Mouse (Mus musculus): ENCODE data around the gene Hectd1.

Gene Hectd1

DNA sequence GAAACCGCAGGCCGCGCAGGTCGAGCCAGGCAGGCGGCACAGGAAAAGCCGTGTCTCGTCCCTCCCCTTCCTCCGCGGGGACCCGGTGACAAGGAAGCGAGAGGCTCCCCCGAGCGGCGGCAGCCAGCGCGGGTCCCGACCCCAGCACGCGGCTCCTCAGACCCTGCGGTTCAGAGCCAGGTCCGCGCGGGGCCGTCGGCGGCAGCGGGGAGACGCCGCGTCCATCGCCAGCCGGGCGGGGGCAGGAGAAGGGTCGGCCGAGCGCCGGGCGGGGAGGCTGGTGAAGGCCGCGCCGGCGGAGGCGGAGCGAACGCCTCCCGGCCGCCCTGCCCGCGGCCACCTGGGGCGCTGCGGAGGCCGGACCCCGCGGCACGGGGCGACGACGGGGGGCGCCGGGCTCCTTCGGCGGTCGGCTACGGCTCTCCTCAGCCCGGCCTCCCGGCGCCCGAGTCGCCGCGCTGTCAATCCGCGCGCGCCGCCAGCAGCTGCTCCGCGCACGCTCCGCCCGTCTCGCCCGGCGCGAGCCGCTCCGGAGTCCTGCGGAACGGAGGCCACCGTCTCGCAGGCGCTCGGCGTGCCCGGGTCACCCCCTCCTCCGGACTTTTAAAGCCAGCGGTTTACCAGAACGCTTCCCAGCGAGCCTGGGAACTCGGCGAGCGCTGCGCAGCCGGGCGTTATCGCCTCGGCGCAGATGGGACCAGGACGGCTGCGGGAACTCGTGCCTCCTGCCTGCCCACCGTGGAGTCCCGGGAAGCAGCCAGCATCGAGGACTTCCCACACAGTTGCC, at the start of gene Hectd1:
Hectd1 (minus strand) TSS at position 247 of the 787 bp plus-strand sequence.
- peak; percentile 88 for DNase-seq (ENCODE audit: low spot score)

DNA sequence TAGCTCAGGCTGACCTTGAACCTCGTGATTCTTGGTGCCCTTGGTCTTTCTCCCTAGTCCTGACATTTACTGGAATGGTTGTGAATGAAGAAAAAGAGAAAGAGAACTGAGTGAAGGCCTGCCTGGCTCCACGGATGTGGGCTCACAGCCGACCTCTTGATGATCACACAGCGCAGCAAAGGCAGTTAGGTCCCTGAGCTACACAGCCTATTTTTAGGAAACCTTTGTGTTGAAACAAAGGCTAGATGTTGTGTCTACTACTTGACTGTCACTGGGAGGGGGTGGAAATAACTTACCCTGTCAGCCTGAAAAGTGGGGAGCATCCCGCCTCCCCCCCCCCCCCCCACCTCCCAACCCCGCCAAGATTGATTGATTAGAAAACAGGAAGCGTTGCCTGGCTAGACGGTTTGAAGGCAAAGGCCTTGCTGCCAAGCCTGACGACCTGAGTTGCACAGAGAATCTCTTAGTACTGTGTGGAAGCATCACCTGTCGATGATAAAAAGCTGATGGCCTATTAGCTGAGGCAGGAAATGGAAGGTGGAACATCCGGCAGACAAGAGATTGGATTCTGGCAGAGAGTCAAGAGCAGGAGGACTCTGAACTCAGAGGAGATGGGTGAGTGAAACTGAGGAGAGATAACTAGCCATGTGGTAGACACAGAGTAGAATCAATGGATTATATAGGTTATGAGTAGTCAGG, 42.3 kb upstream of the Hectd1 start:
- no peak for DNase-seq (ENCODE audit: low spot score)

- no peak for DNase-seq (ENCODE audit: low spot score)
These were observed 40.2 kb upstream of the Hectd1 start for GRCm38 (mm10) chr12:51869511-51869910.

DNA sequence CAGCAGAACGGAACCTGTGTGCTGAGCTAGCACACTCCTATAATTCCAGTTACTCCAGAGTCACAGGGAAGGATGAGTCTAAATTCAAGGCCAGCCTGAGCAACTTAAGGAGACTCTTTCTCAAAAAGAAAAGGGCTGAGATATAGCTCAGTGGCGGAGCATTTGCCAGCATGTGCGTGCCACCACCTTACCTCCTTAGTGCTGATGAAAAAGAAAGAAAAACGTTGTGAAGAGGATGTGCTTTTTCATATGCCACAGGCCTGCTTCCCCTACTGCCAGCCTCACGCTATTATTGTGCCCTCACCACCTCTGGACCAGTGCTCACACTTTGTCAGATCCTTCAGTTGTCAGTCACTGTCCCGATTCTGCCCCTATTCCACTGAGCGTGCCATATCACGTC, 37.7 kb upstream of the Hectd1 start:
- no peak for DNase-seq (ENCODE audit: low spot score)

DNA sequence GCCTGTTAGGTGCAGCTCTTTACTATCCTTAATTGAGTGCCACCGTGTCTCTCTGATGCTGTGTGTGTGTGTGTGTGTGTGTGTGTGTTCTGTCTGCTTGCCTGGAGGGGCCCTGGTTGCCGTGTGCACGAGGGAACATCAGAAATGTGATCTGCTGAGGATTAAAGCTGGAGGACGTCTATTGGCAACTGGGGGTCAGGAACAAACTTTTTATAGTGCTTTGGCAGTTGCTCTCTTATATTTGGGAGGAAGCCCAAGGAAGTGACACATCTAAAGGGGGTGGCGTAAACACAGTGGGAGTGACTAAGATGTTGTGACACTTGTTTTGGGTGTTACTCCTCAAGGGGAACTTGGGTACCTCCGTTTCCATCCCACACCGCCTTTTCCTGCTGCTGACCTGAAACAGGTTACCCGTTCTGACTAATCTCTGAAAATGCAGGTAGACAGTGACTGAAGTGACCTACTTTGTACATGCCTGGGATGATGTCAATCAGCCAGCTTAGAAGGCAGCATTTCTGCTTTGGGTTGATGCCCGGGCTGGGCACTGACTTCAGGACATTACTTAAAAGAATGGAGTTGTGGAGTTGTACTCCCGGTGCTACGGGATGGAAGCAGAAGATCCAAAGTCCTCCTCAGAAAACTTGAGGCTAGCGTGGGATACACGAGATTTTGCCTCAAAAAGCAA, 37.0 kb upstream of the Hectd1 start:
- no peak for DNase-seq (ENCODE audit: low spot score)

DNA sequence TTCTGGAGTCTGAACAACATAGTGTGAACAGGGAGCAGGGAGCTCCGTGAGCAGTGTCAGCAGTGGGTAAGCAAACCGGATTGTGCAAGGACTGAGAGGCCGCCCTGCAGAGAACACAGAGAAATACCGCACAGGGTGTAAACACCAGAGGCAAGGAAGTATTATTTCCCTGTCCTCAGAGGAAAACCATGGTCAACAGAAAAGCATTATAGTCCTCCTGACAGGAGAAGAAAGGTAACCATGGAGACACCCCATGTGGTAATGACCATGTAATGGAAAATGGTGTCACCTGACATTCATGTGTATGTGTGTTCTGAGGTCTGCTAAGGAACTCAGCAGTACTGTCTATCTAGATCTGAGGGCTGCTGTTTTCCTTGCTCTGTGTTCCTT, 36.4 kb upstream of the Hectd1 start:
- no peak for DNase-seq (ENCODE audit: low spot score)

DNA sequence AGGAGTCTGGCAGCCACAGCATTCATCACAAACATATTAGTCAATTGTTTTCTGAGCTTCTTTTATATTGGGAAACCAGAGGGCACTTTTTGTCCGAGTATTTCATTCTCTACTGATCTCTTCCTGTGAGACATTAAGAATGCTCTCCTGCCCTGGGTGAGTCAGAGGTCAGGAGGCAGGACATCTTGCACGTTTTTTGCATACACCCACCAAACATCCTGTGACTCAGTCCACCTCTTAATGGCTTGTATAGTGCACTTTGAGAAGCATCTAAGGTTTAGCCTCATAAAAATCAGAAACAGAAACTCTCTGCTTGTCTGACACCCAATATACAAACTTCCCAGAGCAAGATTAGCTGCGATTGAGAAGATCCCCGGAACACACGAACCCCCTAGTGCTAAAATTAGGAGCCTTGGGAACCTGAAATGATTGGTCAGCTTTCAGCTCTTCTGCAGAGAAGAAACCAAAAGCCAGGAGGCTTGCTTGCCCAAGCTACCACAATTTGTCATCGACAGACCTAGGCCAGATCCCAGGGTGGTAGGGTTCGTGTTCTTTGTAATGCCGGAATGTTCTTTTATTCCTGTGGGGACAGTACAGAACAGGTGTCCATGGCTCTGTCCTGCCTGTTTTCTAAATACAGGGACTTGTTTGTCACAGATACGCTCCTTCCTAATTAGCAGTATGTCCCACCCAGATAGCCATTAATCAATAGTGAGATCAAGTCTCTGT, 35.9 kb upstream of the Hectd1 start:
- no peak for DNase-seq (ENCODE audit: low spot score)

- no peak for DNase-seq (ENCODE audit: low spot score)
These were observed 34.0 kb upstream of the Hectd1 start for GRCm38 (mm10) chr12:51863116-51864002.

DNA sequence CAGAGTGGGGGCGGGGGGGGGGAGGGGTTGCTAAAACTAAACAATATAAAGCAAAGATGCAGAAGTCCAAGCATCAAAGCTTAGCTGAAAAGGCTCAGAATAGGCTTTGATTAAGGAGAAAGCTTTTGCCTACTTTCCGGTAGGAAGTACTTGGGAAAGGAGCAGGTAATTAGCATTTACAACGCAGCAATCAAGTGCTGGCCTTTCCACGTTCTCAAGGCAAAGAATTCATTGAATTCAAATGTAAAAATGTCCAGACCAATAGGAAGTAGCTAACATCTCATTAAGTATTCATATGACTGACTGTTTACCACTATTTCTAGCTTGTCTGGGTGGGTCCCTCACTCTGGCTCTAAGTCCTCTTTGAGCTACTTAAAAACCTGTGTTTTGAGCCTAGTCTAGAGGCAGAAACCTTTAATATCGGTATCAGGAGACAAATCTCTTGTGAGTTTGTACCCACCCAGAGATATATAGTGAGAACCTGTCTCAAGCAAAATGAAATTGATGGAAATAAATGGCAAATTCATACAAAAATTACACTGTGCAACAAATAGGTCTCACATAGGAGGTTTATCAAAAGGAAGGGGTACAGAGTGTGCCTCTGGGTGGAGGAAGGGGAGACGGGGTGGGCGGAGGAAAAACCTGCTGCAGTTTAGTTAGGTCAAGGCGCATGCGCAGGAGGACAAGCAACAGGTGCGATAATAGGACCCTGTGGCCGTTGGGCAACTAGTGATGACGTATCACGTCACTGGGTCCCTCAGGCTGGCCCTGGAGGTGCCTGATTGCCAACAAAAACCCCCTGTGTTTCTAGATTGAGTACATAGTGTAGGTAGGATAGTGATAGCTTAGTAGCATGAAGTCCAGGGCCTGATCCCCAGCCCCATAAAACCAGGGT, 29.0 kb upstream of the Hectd1 start:
- DNase-seq (ENCODE audit: low spot score): no peak

DNA sequence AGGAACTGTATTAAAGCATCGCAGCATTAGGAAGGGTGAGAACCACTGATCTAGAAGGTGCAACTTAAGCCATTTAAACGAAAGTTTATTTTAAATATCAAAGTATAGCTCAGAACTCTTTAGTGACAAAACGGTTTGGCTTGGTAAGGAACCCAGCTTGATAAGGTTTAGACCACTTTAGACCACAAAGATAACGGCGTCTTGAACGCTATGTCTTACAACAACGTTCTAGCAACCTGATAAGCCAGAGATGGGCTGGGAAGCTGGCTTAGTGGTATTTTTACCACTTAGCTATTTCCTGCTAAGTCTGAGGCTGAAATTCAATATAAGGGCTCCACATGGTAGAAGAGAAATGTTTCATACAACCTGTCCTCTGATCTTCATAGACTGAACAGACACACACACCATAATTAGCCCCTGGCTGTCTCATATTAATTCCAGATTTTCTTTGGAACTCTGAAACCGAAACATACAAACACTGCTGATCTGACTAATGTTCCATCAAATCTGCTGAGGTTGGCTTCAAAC, 27.5 kb upstream of the Hectd1 start:
- no peak for DNase-seq (ENCODE audit: low spot score)

GRCm38 (mm10) chr12:51855872-51856271, 26.5 kb upstream of the Hectd1 start:
- DNase-seq (ENCODE audit: low spot score): no peak

DNA sequence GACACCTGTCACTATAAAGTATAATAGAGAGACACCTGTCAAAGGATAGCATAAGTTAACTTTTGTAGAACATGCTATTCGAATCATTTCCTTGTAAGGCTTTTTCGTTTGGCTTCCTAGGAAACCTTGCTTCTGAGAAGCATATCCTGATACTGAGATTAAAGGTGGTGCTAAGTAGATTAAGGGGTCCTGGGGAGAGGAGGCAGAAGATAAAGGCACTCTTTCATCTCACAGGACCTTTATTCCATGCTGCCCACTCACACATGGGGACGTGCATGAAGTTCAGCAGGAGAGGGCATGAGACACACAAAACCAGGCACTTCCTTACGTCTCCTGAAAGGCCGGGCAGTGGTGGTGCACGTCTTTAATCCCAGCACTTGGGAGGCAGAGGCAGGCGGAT, 26.1 kb upstream of the Hectd1 start:
- DNase-seq (ENCODE audit: low spot score): no peak

GRCm38 (mm10) chr12:51851617-51852016, 22.3 kb upstream of the Hectd1 start:
- DNase-seq (ENCODE audit: low spot score): no peak

DNA sequence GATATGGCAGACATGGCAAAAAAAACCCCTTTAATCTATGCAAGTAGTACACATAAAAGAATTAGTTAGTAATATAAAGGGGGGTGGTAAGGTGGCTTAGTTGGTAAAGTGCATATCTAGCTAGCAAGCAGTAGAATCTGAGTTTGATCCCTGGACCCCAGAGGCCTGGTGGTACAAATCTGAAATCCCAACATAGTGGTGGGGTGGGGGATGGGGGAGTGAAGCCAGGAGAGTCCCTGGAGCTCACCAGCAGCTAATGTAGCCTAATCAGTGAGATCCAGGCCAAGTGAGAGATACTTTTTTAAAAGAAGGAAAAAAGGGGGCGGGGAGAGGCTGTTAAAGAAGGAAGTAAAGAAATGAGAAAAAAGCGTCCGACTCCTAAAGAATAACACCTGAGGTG, 21.8 kb upstream of the Hectd1 start:
- DNase-seq (ENCODE audit: low spot score): no peak

DNA sequence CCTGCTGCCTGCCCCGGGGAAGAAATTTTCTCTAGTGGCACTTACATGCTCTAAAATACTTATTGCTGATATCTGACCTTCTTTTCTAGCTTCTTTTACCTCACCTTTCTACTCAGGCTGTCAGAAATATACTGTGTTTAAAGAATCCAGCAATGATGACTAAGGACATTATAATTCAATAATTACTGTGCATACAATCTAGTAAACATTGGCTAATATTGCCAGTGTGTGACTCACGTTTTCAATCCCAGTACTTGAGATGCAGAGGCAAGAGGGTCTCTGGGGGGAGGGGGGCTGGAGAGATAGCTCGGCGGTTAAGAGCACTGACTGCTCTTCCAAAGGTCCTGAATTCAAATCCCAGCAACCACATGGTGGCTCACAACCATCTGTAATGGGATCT, 21.0 kb upstream of the Hectd1 start:
- DNase-seq (ENCODE audit: low spot score): no peak

- DNase-seq (ENCODE audit: low spot score): no peak
These were observed 20.6 kb upstream of the Hectd1 start for GRCm38 (mm10) chr12:51849902-51850301.

DNA sequence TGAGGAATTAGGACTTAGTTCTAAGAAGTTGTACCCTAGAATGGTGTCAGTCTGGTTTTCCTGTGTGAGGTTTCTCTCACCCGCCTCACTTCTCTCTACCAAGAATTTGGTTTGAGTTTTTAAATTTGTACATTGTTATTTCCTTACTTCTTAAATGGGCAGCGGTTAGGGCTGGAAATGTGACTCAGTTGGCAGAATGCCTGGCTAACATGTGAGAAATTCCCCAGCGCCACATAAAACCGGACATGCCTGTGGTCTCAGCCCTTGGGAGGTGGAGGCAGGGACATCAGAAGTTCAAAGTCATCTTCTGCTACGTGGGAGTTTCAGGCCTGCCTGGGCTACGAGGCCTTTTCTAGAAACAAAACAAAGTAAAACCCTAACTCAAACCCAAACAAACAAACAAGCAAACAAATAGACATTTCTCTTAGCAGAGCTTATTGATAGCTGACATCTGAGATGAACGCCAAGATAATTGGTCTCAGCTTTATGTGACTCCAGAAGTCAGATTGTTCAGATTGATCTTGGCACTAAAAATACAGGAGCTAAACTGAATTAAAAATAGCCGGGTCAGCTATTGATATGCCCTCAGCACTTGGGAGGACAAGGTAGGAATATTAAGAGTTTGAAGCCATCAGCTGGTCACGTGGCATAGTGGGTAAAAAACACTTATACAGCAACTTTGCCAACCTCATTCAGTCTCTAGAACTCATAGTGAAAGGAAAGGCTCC, 18.8 kb upstream of the Hectd1 start:
- DNase-seq (ENCODE audit: low spot score): no peak

DNA sequence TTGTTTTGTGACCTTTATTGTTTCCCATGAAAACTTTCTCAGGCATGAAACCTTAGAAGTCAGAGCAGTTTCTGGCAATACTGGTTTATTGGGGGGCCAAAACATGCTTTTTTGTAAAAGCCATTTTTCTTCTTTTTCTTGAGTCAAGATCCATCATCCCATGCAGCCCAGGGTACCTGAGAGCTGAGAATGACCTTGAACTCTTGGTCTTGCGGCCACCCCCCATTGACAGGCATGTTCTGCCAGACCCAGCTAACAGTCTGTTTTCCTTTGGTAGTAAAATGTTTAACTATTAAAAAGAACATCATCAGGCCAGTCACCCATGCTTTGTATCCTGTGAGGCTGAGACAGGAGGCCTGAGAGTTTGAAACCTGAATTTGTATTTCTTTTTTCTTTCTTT, 15.9 kb upstream of the Hectd1 start:
- DNase-seq (ENCODE audit: low spot score): no peak

DNA sequence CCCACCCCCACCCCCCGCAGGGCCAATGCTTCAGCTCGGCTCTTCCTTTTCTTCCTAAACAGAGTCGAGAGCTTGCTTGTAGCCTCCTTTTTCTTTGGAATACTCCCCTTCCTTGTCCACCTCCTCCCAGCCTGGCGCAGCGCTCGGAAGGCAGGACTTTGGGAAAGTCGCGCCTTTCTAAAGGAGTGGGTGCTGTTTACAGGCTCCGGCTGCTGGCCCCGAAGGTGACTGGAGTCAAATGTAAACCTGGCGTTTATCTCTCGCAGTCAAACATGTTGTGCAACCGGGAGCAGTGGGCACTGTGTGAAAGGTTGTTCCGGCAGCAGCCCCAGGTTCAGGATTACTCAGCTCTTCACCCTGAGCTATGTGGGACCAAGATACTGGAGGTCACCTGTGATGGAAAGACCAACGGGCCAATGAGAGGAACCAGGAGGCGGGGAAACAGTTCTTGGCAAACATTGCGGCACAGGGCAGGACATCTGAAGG, 15.5 kb upstream of the Hectd1 start:
- peak; percentile 93 for DNase-seq (ENCODE audit: low spot score)
